8 mouse cellular contexts compared by ENCODE assay signal in the genomic region with DNA sequence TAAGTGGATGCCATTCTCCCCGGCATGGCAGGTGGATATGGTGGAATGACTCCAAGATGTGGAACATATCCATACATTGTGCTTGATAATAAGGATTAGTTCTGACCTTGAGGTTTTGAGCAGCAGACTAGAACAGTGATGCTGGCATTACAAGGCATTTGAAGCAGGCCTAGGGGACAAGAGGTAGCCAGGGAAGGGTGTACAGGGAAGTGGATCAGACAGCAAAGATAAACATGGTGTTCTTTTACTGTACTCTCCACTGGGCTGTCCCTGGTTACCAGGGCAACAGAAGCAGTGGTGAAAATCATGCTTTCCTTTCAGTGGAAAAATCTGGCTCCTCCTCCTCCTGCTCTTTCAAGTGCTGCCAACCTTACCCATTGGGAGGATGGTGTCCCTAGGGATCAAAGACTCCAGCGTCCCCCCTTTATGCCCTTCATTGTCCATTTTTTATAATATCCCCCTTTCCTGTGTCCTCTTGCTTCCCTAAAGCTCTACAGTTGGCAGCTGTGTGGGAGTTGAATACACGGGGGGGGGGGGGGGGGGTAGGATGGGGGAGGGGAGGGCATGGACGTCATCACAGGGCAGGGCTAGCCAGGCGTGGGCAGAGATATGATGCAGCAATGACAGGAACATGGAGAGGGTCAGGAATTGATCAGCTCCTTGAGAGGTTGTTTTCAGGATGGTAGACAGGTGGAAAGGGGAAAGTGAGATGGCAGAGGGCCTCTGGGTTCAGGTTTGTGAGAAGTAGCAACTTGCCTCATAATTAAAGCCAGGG. TPM values are rescaled to one million over a fixed set of nuclear protein-coding genes. Genes with fewer than 3 reads are reported as not detected.
A peak's percentile ranks its signal among the peaks of the same experiment; 100 is the strongest.
DNase-seq lines count a peak whose midpoint lies in the region; ATAC-seq and TF ChIP-seq lines count a peak whose summit lies in the region.

No protein-coding gene starts in this region.

- DNase-seq in heart, postnatal 4 days, result no peak
- peak; percentile 36 for DNase-seq in NIH3T3 (ENCODE audit: low read depth)
- DNase-seq in left cerebral cortex, adult 2 months (ENCODE audit: extremely low spot score in 1 of 2, low spot score in 2 of 2), result peak; percentile 50 to 51
- no peak for DNase-seq in B cell, adult 2 months
- no peak for DNase-seq in embryo, embryonic 9.5 days (ENCODE audit: extremely low spot score)

- H3K4me2 ChIP-seq in heart, embryonic 13.5 days, result peak overlapping the region; percentile 99
- peak overlapping the region; percentile 90 for H3K4me2 ChIP-seq in forebrain, embryonic 15.5 days (replicated peaks)

- no peak for TF ChIP-seq POLR2A in olfactory bulb, adult 2 months (IDR thresholded peaks at IDR 0.05; ENCODE audit: insufficient read depth, low read depth, low read length)

- no peak for ATAC-seq in heart, embryonic 13.5 days (ENCODE audit: extremely low read depth, insufficient number of reproducible peaks, low FRiP score, low TSS enrichment)
- ATAC-seq in forebrain, embryonic 15.5 days (replicated peaks), result peak; percentile 30

- no peaks in the 10 kb centered on the region for H3K36me3 ChIP-seq in heart, embryonic 13.5 days
- H3K36me3 ChIP-seq in forebrain, embryonic 15.5 days, result no peaks in the 10 kb centered on the region

- peaks cover 26% of the 10 kb centered on the region for H3K4me1 ChIP-seq in heart, embryonic 13.5 days
- peaks cover 19% of the 10 kb centered on the region for H3K4me1 ChIP-seq in forebrain, embryonic 15.5 days
- H3K4me1 ChIP-seq in olfactory bulb, adult 2 months (ENCODE audit: control insufficient read depth, insufficient read depth, low read length), result peaks cover 12% of the 10 kb centered on the region

- no peak overlapping the region for H3K27ac ChIP-seq in heart, embryonic 13.5 days (replicated peaks)
- H3K27ac ChIP-seq in forebrain, embryonic 15.5 days (replicated peaks), result peak overlapping the region; percentile 47; the same call in 1 of the 2 replicates
- peak overlapping the region; percentile 99 for H3K27ac ChIP-seq in left cerebral cortex, adult 2 months
- H3K27ac ChIP-seq in olfactory bulb, adult 2 months (ENCODE audit: insufficient read depth, low read depth, low read length), result peak overlapping the region; percentile 90

- H3K9ac ChIP-seq in heart, embryonic 13.5 days, result no peak overlapping the region
- no peak overlapping the region for H3K9ac ChIP-seq in forebrain, embryonic 15.5 days (replicated peaks)

- H3K27me3 ChIP-seq in heart, embryonic 13.5 days (replicated peaks), result 0 out of 2 replicates have a peak, but pooled peaks cover 2% of the 10 kb centered on the region
- H3K27me3 ChIP-seq in forebrain, embryonic 15.5 days, result no peaks in the 10 kb centered on the region

- 37% methylated on average over 4 of the region's 5 CpGs for WGBS in heart, embryonic 13.5 days
- 29% methylated on average over 5 of the region's 5 CpGs for WGBS in forebrain, embryonic 15.5 days
- 8% methylated on average over 4 of the region's 5 CpGs for WGBS in olfactory bulb, adult 2 months

- no peak overlapping the region for H3K4me3 ChIP-seq in heart, embryonic 13.5 days
- H3K4me3 ChIP-seq in forebrain, embryonic 15.5 days, result no peak overlapping the region
- peak overlapping the region; percentile 97 for H3K4me3 ChIP-seq in left cerebral cortex, adult 2 months
- peak overlapping the region; percentile 84 for H3K4me3 ChIP-seq in olfactory bulb, adult 2 months (ENCODE audit: insufficient read depth, low read depth, low read length)

- TF ChIP-seq CTCF in left cerebral cortex, adult 2 months (IDR thresholded peaks at IDR 0.05), result no peak
- no peak for TF ChIP-seq CTCF in olfactory bulb, adult 2 months (IDR thresholded peaks at IDR 0.05; ENCODE audit: insufficient read depth, low read depth, low read length)

- intact Hi-C loops in left cerebral cortex, adult 2 months (cut with DNase I), result loop anchor here (5.0 to 10.0 kb wide), 3 partner anchors 117 to 353 kb away; partner anchors contain the start of genes Cd46 and Cr1l

- no peaks in the 10 kb centered on the region for H3K9me3 ChIP-seq in heart, embryonic 13.5 days
- no peaks in the 10 kb centered on the region for H3K9me3 ChIP-seq in forebrain, embryonic 15.5 days

RNA-seq across cellular contexts. Expression of gene Cd34, which starts 39.5 kb away (rescaled TPM):
- polyA plus RNA-seq in heart, embryonic 13.5 days (2015; fragmentation: Nextera tagmentation; extraction: Ambion mirVana), result 84.7 and 88.1 TPM in 2 replicates
- 100 to 1,000 TPM; 225 to 235 TPM for total RNA-seq in heart, postnatal 4 days (2021)
- polyA plus RNA-seq in forebrain, embryonic 15.5 days (2015; fragmentation: Nextera tagmentation; extraction: Ambion mirVana), result 25.2 and 26.3 TPM in 2 replicates
- 10 to 100 TPM; 57.8 to 66.1 TPM for total RNA-seq in left cerebral cortex, adult 2 months (2021)
- not detected in 2 replicates for polyA plus RNA-seq in olfactory bulb, adult 2 months (2012; ENCODE audit: insufficient read depth, insufficient read length, low replicate concordance, missing spikeins)

Comparison
In these comparisons a context has a peak if more than half of its experiments do, and no peak if none do; other contexts are left out.
1. H3K4me3 ChIP-seq: peak in left cerebral cortex, adult 2 months (single experiment) and olfactory bulb, adult 2 months (single experiment); none in heart, embryonic 13.5 days (single experiment) and forebrain, embryonic 15.5 days (single experiment).
2. DNase-seq: peak in NIH3T3 (single experiment) and left cerebral cortex, adult 2 months (2 of 2); none in heart, postnatal 4 days (single experiment), B cell, adult 2 months (0 of 2) and embryo, embryonic 9.5 days (single experiment).